Mouse (Mus musculus): ENCODE measurements at regions not wholly inside any gene's neighbourhood (a gene's known extent, or its start where the extent isn't known, plus 50 kb on each side); places are given as distances from the start of the nearest gene placed in this dataset.

DNA sequence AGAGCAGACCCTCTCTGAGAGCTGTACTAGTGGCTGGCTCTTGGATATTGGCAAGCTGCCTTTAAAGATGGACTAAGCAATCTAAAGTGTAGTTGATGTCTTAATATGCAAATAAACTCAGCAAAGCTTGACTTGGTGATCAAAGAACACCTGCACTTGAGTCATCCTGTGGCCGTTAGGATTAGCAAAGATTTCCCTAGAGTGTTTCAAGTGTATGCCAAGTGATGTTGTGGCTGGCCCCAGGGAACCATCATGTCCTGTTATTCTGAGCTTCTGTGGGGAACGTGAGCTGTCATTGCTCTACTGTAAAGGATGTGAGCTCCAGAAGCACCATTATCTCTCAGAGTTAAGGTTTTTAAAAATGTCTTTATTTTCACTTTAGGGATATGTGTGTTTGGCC, 751.1 kb downstream of the Rpia start:
- TF ChIP-seq POLR2A (IDR thresholded peaks at IDR 0.05; ENCODE audit: insufficient read depth, low read depth, low read length): no peak
- TF ChIP-seq CTCF (IDR thresholded peaks at IDR 0.05): no peak
